Mouse (Mus musculus) hindbrain, embryonic 16.5 days (tissue): ENCODE results near the gene Inpp4b. TPM values are rescaled to one million over a fixed set of nuclear protein-coding genes. Genes with fewer than 3 reads are reported as not detected.

Experiments used
- ATAC-seq: fragments of 200-750 bp; cut with Nextera tagmentation; 2 replicates; pipeline ENCODE4 v1.8.0; 2017; ENCODE audit warnings: moderate TSS enrichment, moderate library complexity
- H3K27ac ChIP-seq: fragments of 300-500 bp; sonication (generic); 2 replicates; pipeline ENCODE4 v1.5.1; 2014; ENCODE audit warnings: low read depth, mild to moderate bottlenecking, control low read depth, low read length, moderate library complexity
- H3K27me3 ChIP-seq: fragments of 300-500 bp; sonication (generic); replicated peaks from 2 replicates; pipeline ENCODE4 v1.6.1; 2014; ENCODE audit warnings: low read length; ENCODE audit not compliant: control insufficient read depth, insufficient read depth
- H3K36me3 ChIP-seq: fragments of 300-500 bp; sonication (generic); 2 replicates; pipeline ENCODE4 v1.6.1; 2014; ENCODE audit warnings: mild to moderate bottlenecking, low read length, moderate library complexity, mixed read lengths; ENCODE audit not compliant: control insufficient read depth, insufficient read depth
- H3K4me1 ChIP-seq: fragments of 300-500 bp; sonication (generic); 2 replicates; pipeline ENCODE4 v1.6.1; 2014; ENCODE audit warnings: low read depth, low read length; ENCODE audit not compliant: control insufficient read depth, insufficient read depth
- H3K4me2 ChIP-seq: fragments of 300-500 bp; sonication (generic); 2 replicates; pipeline ENCODE4 v1.6.1; 2014; ENCODE audit warnings: mild to moderate bottlenecking, low read length, control low read depth, moderate library complexity
- H3K4me3 ChIP-seq: fragments of 300-500 bp; sonication (generic); 2 replicates; pipeline ENCODE4 v1.5.1; 2014; ENCODE audit warnings: mild to moderate bottlenecking, low read length, control low read depth, moderate library complexity
- H3K9ac ChIP-seq: fragments of 300-500 bp; sonication (generic); 2 replicates; pipeline ENCODE4 v1.6.1; 2014; ENCODE audit warnings: low read depth, mild to moderate bottlenecking, control low read depth, low read length, moderate library complexity
- H3K9me3 ChIP-seq: fragments of 300-500 bp; sonication (generic); 2 replicates; pipeline ENCODE4 v1.6.1; 2014; ENCODE audit warnings: mild to moderate bottlenecking, low read length, moderate library complexity; ENCODE audit not compliant: control insufficient read depth
- WGBS: fragments of 180-500 bp; shearing (Covaris S2); extraction: QIAGEN DNeasy Blood & Tissue Kit; methylation state at CpG from one replicate; pipeline ENCODE4 v1.1.7; 2014; 5-methylcytosine and 5-hydroxymethylcytosine counted together
- polyA plus RNA-seq: library from polyadenylated mRNA; unstranded; fragments of >200 nt; fragmentation: Nextera tagmentation; extraction: Ambion mirVana; gene quantifications from 2 replicates; pipeline ENCODE4 v1.2.1, GENCODE M21; 2015

The Inpp4b gene
- polyA plus RNA-seq, result 11.7 and 13.6 TPM in 2 replicates

DNA sequence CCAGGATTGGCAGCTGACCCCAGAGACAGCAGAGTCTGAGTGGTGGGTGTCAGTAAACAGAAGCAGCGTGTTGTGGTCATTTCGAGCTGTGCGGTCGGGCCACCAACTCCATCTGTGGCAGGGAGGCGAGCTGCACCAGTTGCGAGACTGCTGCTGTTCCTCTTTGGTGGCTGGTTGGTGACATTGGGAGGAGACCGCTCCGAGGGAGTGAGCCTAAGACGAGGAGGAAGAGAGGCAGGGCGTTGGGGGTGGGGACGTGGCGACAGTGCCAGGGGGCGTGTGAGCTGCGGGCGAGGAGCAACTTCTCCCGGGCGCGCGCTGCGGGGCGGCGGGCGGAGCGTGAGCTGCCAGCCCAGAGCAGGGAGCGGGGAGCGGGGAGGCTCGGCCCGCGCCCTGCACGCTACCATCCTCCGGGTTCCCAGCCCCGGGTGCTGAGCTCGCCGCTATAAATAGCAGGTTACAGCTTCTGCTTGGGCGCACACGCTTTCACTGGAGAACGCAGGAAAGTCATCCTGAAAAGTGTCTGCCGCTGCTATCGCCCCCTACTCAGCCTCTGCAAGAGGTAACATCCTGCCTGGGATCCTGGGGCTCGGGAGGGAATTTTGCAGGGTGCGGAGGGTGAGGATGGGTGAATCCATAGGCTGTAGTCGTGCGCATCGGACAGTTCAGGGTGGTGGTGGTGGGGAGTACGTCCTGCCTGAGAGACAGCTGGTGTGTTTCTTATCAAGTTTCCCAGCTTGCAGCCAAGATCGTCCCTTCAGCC, at the start of gene Inpp4b:
Inpp4b (plus strand) TSS at position 321 of the 763 bp plus-strand sequence.
- Histone ChIP-seq H3K27me3 (no peaks in the 10 kb centered on the region), H3K9ac (peak within 1 kb of the TSS; percentile 79), H3K27ac (peak within 1 kb of the TSS; percentile 81), H3K9me3 (peaks cover 2% of the 10 kb centered on the region; the same call in 1 of the 2 replicates), H3K4me3 (peak within 1 kb of the TSS; percentile 72), H3K4me1 (peaks cover 5% of the 10 kb centered on the region), H3K4me2 (peak within 1 kb of the TSS; percentile 97), H3K36me3 (no peaks in the 10 kb centered on the region)
- under 1% methylated on average over 45 of the region's 46 CpGs for WGBS
- ATAC-seq, result peak; percentile 86

DNA sequence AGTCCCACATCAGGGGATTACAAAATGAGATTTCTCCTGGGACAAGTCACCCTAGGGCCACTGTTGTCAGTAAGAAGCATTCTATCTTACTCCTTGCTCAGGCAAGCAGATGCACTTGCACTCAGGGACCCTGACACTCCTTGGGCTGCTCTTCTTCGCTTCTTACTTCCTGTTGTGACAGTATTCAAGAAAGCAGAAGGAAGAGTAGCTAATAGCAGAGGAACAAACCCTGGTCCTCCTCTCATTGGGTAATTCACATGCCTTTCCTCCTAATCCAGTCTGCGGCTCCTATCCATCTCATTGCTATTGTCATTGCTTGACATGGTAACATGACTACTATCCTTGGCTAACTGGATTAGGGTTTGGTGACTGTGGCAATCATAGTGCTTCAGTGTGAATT, 7.1 kb upstream of the Inpp4b start:
- Histone ChIP-seq H3K4me3 (no peak overlapping the region), H3K4me1 (no peaks in the 10 kb centered on the region), H3K4me2 (no peak overlapping the region), H3K36me3 (no peaks in the 10 kb centered on the region), H3K9me3 (peaks cover 2% of the 10 kb centered on the region; the same call in 1 of the 2 replicates), H3K9ac (no peak overlapping the region), H3K27me3 (no peaks in the 10 kb centered on the region), H3K27ac (no peak overlapping the region)
- WGBS, result 88% methylated on average over 2 of the region's 2 CpGs
- ATAC-seq, result no peak

DNA sequence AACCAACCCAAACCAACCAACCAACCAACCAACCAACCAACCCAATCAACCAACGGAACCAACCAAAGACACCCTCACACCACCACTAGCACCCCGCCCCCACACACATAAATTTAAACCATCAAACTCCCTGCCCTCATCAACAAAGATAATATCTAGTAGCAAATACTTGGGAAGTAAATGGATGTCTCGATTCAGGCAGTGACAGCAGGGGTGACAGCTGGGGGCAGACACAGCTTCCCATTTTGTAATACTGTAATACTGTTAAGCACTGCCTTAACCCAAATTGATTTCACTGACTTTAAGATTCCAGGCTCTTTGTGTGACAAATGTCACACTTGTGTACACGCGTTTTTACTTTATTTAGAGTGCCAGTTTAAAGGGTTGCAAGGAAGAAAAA, 1.2 kb upstream of the Inpp4b start:
- Histone ChIP-seq H3K4me2 (peak overlapping the region; percentile 97), H3K4me1 (peaks cover 5% of the 10 kb centered on the region), H3K27ac (no peak overlapping the region), H3K4me3 (peak overlapping the region; percentile 72), H3K27me3 (no peaks in the 10 kb centered on the region), H3K9ac (no peak overlapping the region; the same call in 1 of the 2 replicates), H3K36me3 (no peaks in the 10 kb centered on the region), H3K9me3 (peaks cover 2% of the 10 kb centered on the region; the same call in 1 of the 2 replicates)
- peak; percentile 5; the same call in 1 of the 2 replicates for ATAC-seq
- 47% methylated on average over 5 of the region's 5 CpGs for WGBS

DNA sequence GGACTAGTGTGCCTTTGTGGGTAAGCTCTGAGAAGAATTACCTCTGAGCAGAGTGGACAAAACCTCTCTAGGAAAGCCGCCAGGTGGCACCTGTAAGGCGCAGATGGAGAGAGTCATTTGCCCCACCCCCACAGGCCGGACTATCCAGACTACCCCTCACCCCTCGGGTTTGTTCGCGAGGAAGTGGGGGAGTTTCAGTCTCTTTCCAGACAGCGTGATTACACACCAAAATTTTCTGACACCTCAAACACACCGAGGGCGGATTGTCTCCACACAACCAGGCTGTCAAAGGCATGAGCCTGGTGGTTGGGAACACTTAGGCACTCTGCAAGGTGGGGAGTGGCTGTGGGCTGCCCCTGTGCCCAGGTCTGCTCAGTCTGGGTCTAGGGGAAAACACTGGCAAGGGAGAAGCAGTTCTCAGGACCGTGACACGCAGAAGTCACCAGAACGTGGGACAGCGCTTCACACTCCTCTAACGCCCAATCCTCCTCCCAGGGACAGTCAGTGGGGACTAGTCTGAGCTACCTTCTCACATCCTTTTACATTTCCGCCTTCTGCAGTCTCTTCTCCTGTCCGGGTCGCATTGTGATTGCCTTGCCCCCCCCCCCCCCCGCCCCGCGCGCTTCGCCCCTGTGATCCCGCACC, 643 bp upstream of the Inpp4b start:
- Histone ChIP-seq H3K27me3 (no peaks in the 10 kb centered on the region), H3K4me2 (peak overlapping the region; percentile 97)

DNA sequence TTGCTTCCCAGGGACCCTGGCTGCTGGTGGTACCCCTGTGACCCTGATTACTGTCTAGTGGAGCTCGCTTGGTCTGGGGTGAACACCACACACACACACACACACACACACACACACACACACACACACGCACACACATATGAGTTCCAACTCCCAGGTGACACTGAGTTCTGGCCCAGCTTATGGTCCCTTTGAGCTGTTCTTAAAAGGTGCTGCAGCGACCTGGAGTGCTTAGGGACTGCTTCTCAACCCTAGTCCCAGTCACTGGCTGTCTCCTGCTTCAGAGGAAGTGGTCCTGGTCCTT, 595 bp downstream of the Inpp4b start:
- H3K4me1 ChIP-seq, result peaks cover 5% of the 10 kb centered on the region
- ATAC-seq, result no peak
- no peak overlapping the region; the same call in 1 of the 2 replicates for H3K27ac ChIP-seq
- no peaks in the 10 kb centered on the region for H3K27me3 ChIP-seq
- peak overlapping the region; percentile 72 for H3K4me3 ChIP-seq
- peak overlapping the region; percentile 79 for H3K9ac ChIP-seq
- peak overlapping the region; percentile 97 for H3K4me2 ChIP-seq
- H3K9me3 ChIP-seq, result peaks cover 2% of the 10 kb centered on the region; the same call in 1 of the 2 replicates
- WGBS, result 17% methylated on average over 3 of the region's 3 CpGs
- no peaks in the 10 kb centered on the region for H3K36me3 ChIP-seq

More for the DNA sequence above, 643 bp upstream of the Inpp4b start:
- under 1% methylated on average over 20 of the region's 23 CpGs for WGBS
- Histone ChIP-seq H3K4me3 (peak overlapping the region; percentile 72), H3K9ac (peak overlapping the region; percentile 79), H3K4me1 (peaks cover 5% of the 10 kb centered on the region), H3K27ac (peak overlapping the region; percentile 81), H3K36me3 (no peaks in the 10 kb centered on the region), H3K9me3 (peaks cover 2% of the 10 kb centered on the region; the same call in 1 of the 2 replicates)
- peak; percentile 83 for ATAC-seq

DNA sequence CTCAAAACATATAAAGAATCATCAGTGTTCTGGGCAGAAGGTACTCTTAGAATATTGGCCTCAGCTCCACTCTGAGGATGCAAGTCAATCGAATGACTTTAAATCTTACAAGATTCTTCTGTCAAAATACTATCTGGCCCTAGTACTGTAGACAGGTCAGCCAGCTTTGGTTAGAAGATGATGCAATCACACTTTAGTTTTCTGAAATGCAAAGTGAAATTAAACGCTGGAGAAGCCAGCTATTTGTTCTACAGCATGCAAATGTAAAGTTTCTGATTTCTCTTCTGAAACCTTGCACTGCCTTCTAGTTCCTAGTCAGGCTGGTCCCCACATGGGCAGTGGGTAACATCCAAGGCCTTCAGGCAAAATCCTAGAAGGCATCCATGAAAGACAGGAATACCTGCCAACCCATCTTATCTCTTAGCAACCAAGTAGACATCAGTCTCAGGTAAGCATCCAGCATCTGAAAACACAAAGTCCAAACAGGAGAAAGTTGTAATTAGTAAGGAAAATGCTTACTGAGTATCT, 2.9 kb downstream of the Inpp4b start:
- peaks cover 5% of the 10 kb centered on the region for H3K4me1 ChIP-seq
- WGBS, result 87% methylated on average over 2 of the region's 2 CpGs
- H3K9ac ChIP-seq, result no peak overlapping the region
- H3K4me3 ChIP-seq, result no peak overlapping the region
- no peaks in the 10 kb centered on the region for H3K36me3 ChIP-seq
- H3K27me3 ChIP-seq, result no peaks in the 10 kb centered on the region
- 0 out of 2 replicates have a peak overlapping the region, but pooled peaks have one; percentile 4 for H3K4me2 ChIP-seq
- H3K9me3 ChIP-seq, result no peaks in the 10 kb centered on the region
- H3K27ac ChIP-seq, result no peak overlapping the region
- no peak for ATAC-seq

DNA sequence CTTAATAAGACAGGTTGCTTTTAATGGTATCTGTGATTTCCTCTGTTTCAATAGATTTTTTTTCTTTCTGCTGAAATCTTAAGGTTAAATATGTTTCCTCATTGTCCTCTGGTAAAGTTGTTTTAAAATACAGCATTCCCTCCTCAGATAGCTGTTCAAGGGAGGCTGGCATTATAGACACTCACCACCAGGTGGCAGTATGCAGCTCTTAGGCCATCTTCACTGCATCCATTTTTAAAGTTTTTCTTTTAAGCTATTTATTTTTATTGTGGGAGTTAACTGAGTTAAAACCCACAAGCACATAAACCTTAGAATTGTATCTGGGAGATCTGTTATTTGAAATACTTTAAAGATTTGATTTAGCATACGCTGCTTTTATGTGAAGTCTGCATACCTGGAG, 7.1 kb downstream of the Inpp4b start:
- Histone ChIP-seq H3K27ac (no peak overlapping the region), H3K4me3 (no peak overlapping the region), H3K36me3 (no peaks in the 10 kb centered on the region), H3K4me2 (no peak overlapping the region), H3K27me3 (no peaks in the 10 kb centered on the region), H3K4me1 (no peaks in the 10 kb centered on the region), H3K9me3 (no peaks in the 10 kb centered on the region), H3K9ac (no peak overlapping the region)
- 83% methylated on average over 1 of the region's 1 CpGs for WGBS
- ATAC-seq, result no peak

DNA sequence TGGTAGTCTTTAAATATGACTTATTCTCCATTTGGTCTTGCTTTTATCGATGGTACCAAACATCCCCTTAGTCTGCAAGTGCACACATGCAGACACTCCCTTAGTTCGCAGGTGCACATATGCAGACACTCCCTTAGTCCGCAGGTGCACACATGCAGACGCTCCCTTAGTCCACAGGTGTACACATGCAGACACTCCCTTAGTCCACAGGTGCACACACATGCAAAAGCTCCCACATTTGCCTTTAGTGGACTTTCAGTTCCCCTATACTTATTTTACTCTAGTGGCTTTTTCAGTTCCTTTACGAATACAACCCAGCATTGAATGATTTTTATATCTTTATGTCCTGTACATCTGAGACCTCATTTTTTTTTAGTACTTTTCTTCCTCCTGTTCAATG, 11.1 kb downstream of the Inpp4b start:
- WGBS, result 95% methylated on average over 5 of the region's 5 CpGs
- Histone ChIP-seq H3K27me3 (no peaks in the 10 kb centered on the region), H3K36me3 (no peaks in the 10 kb centered on the region), H3K9me3 (no peaks in the 10 kb centered on the region), H3K9ac (no peak overlapping the region), H3K4me1 (no peaks in the 10 kb centered on the region), H3K27ac (no peak overlapping the region), H3K4me3 (no peak overlapping the region), H3K4me2 (no peak overlapping the region)
- no peak for ATAC-seq

DNA sequence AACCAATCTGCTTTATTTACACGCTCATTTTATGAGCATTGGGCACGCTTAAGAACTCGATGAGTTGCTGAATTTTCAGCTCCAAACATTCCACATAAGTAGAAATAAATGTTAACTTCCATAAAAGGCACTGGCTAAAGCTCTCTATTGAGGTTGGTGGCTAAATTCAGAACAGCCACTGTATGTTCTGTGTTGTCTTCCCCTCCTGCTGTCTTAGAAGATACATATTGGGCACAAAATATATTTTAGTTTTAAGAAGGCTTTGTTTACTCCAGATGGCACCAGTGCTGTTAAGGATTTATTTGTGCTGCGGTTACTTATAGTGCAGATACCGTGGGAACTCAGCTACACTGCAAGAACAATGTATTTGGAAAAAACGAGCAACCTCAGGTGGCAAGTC, 15.8 kb downstream of the Inpp4b start:
- H3K9me3 ChIP-seq, result no peaks in the 10 kb centered on the region
- H3K27ac ChIP-seq, result no peak overlapping the region
- H3K9ac ChIP-seq, result no peak overlapping the region
- WGBS, result 78% methylated on average over 6 of the region's 6 CpGs
- no peak overlapping the region for H3K4me2 ChIP-seq
- H3K4me1 ChIP-seq, result no peaks in the 10 kb centered on the region; the same call in 1 of the 2 replicates
- no peaks in the 10 kb centered on the region for H3K36me3 ChIP-seq
- H3K27me3 ChIP-seq, result no peaks in the 10 kb centered on the region
- ATAC-seq, result no peak
- no peak overlapping the region for H3K4me3 ChIP-seq
